Mouse (Mus musculus) heart, adult 2 months (tissue): ENCODE results near the gene Drd1.

Source experiments
- CTCF ChIP-seq: fragments of 200-600 bp; IDR thresholded peaks from 2 replicates; pipeline ENCODE4 v1.8.1; 2022; ENCODE audit warnings: antibody characterized with exemption, mild to moderate bottlenecking, moderate library complexity
- POLR2A ChIP-seq: fragments of 200-500 bp; IDR thresholded peaks from 2 replicates; pipeline ENCODE4 v1.6.1; 2011; ENCODE audit warnings: mild to moderate bottlenecking, low read depth, low read length, control low read depth; ENCODE audit not compliant: insufficient read depth

DNA sequence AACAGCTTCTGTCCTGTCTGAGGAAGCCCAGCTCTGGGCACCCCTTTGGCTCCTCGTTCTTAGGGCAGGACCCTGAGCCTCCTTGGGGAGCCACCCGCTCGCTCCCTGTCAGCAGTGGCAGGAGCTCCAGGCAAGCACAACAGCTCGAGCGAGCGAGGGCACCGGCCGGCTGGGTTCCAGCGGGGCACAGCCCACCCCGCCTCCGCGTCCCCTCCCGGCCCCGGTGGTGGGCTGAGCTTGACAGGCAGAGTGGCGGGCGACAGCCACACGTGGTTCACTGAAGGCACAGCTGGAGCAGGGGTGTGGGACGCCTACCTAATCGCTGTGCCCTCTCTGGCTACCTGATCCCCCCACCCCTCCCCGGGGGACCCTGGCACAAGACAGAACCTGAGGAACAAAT lies 543 bp downstream of the Drd1 start:
- no peak for TF ChIP-seq CTCF
- no peak for TF ChIP-seq POLR2A
